Mouse (Mus musculus): ENCODE results near the gene Plekhb1. TPM values are rescaled to one million over a fixed set of nuclear protein-coding genes. Genes with fewer than 3 reads are reported as not detected.

Gene Plekhb1
- 4.3 and 4.9 TPM in 2 replicates for polyA plus RNA-seq (2015; fragmentation: Nextera tagmentation; extraction: Ambion mirVana)

DNA sequence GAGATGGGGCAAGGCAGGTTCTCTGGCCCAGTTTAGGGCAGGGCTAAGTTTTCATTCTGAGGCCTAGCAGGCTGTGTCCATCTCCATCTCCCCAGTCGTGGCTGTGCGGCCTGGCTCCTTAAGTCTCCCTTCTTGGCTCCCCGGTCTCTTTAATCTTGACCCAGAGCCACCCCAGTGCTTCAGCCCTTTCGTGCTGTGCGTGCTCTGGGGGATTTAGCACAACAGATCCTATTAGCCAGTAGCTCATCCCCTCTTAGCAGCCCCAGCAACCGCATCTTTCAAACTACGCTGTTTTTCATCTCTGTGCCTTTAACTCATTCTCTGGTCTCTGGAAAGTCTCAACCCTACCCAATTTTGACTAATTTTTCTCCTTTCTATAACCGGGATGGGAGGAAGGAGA lies at the start of gene Plekhb1:
Plekhb1 (minus strand) TSS at position 184 of the 400 bp plus-strand sequence.
- no peaks in the 10 kb centered on the region for H3K9me3 ChIP-seq (ENCODE audit: low read length)
- H3K27me3 ChIP-seq (ENCODE audit: insufficient read depth, low read length), result no peaks in the 10 kb centered on the region
- peak within 1 kb of the TSS; percentile 66; the same call in 1 of the 2 replicates for H3K27ac ChIP-seq (ENCODE audit: low read length)
- 80% methylated on average over 8 of the region's 8 CpGs for WGBS
- ATAC-seq (ENCODE audit: low FRiP score, low TSS enrichment), result no peak
- H3K9ac ChIP-seq (replicated peaks; ENCODE audit: low read length), result no peak within 1 kb of the TSS
- no peaks in the 10 kb centered on the region for H3K36me3 ChIP-seq (ENCODE audit: insufficient read depth, low read length)
- H3K4me3 ChIP-seq (ENCODE audit: low read length), result no peak within 1 kb of the TSS
- peaks cover 20% of the 10 kb centered on the region for H3K4me1 ChIP-seq (ENCODE audit: insufficient read depth, low read length)
- peak within 1 kb of the TSS; percentile 43 for H3K4me2 ChIP-seq (replicated peaks; ENCODE audit: low read depth, low read length)

DNA sequence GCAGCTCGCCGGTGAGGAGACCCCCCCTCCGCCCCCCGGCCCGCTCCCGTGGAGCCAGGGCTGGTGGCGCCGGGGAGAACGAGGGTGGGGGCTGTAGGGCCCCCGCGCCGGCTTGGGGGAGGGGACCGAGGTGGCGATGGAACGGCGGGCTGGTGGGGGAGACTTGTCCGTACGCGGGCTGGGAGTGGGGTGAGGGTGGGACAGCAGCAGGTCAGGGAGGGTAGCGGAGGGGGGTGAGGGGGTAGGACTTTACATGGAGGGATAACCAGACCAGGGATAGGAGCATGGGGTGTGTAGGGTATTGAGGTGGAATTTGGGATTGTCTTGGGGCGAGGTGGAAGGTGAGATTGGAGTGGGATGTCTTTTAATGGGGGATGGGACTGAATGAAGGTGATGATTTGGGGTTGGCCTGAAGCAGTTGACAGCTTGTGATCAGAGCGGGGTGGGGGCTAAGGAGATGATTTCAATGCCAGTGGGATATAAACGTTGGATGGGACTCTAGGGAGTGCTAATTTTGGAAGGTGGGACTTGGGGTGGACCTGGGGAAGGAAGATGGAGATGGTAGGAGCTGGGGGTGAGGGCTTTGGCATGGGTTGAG lies 44.8 kb upstream of the Plekhb1 start:
- ATAC-seq (ENCODE audit: low FRiP score, low TSS enrichment), result peak; percentile 40
- 0% methylated on average over 22 of the region's 23 CpGs for WGBS
- H3K27ac ChIP-seq (ENCODE audit: low read length), result peak overlapping the region; percentile 99

DNA sequence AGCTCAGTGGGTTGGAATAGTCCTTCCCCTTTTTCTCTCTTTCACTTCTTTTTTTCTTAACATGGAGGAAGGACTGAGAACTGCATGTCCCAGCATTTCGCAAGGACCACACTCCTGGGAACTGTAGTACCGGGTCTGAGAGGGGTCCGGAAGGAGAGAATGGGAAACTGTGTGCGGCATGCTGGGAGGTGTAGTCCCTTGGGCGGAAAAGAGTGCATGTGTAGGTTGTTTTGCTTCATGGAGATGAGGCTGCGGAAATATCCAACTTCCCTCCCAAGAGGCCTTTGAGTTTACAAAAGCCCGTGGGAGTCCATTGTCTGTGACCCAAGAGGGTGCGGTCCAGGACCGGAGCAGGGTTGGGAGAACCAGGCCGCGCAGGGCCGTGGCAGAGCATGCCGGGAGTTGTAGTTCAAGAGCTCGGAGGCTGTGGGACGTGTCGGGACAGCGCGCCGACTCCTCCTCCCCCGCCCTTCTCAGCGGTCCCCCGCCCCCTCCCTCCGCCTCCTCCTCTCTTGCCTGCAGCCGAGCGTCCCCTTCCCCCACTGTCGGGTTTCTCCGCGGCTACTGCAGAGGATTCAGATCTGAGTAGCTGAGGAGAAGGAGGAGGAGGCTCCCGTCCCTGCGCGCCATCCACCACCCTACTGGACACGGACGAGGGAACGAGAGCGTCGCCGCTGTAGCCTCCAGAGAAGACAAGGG lies 44.1 kb upstream of the Plekhb1 start, which contains the start of gene Fam168a:
Fam168a (plus strand) TSS at position 493 of the 699 bp plus-strand sequence.
- H3K27ac ChIP-seq (ENCODE audit: low read length), result peak within 1 kb of the TSS; percentile 99
- ATAC-seq (ENCODE audit: low FRiP score, low TSS enrichment), result peak; percentile 99
- H3K4me3 ChIP-seq (ENCODE audit: low read length), result peak within 1 kb of the TSS; percentile 98
- no peaks in the 10 kb centered on the region for H3K36me3 ChIP-seq (ENCODE audit: insufficient read depth, low read length)
- 0% methylated on average over 31 of the region's 37 CpGs for WGBS
- H3K9ac ChIP-seq (replicated peaks; ENCODE audit: low read length), result peak within 1 kb of the TSS; percentile 99
- peak within 1 kb of the TSS; percentile 85 for H3K4me2 ChIP-seq (replicated peaks; ENCODE audit: low read depth, low read length)
- peaks cover 15% of the 10 kb centered on the region for H3K4me1 ChIP-seq (ENCODE audit: insufficient read depth, low read length)
- H3K27me3 ChIP-seq (ENCODE audit: insufficient read depth, low read length), result no peaks in the 10 kb centered on the region
- no peaks in the 10 kb centered on the region for H3K9me3 ChIP-seq (ENCODE audit: low read length)

More for the DNA sequence above, 44.8 kb upstream of the Plekhb1 start:
- peak overlapping the region; percentile 98 for H3K4me3 ChIP-seq (ENCODE audit: low read length)
- H3K4me1 ChIP-seq (ENCODE audit: insufficient read depth, low read length), result peaks cover 15% of the 10 kb centered on the region
- H3K9me3 ChIP-seq (ENCODE audit: low read length), result no peaks in the 10 kb centered on the region
- H3K36me3 ChIP-seq (ENCODE audit: insufficient read depth, low read length), result no peaks in the 10 kb centered on the region
- H3K27me3 ChIP-seq (ENCODE audit: insufficient read depth, low read length), result no peaks in the 10 kb centered on the region
- peak overlapping the region; percentile 99 for H3K9ac ChIP-seq (replicated peaks; ENCODE audit: low read length)
- peak overlapping the region; percentile 85 for H3K4me2 ChIP-seq (replicated peaks; ENCODE audit: low read depth, low read length)

DNA sequence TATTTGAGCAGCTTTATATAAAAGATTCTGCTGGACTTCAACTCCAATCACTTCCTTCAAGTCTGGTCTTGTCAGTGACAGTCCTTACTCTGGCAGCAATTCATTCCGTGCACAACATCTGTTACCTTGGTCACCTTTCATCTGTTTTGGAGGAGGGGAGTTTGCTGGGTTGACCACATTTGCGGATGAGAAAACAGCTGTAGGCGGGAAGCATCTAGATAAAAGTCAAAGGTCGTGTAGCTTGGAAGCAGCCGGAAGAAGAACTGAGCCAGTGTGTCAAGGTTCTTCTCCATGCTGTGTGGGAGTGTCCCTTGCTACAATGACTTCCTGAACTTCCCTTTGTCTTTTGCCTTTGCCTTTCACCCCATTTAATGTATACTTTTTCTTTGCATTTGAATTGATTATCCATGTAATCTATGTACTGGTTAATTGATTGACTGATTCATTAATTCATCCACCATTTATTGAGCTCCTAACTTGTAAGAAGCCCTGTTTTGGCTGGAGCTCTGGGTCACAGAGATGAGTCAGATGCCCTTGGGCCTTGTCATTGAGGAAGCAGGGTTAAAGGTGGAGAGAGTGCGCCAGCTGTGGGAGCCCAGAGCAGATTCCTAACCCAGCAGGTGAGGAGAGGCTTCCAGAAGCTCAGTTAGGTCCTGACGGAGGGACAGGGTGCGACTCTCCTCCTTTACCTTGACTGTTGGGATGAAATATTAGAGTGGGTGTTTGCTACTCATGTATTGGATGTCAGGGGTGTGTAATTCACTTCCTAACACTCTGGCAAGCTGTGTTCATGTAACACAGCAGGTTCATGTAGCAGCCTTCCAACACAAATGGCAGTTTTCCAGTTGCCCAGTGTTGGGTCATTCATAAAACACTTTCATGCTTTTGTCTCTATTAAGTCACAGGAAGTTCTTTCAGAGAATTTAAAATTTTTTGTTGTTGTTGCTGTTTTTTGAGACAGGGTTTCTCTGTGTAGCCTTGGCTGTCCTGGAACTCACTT lies 37.9 kb upstream of the Plekhb1 start:
- Histone ChIP-seq H3K4me1 (ENCODE audit: insufficient read depth, low read length) (peaks cover 10% of the 10 kb centered on the region; the same call in 1 of the 2 replicates), H3K9ac (replicated peaks; ENCODE audit: low read length) (no peak overlapping the region), H3K27ac (ENCODE audit: low read length) (no peak overlapping the region), H3K9me3 (ENCODE audit: low read length) (no peaks in the 10 kb centered on the region), H3K4me3 (ENCODE audit: low read length) (no peak overlapping the region), H3K27me3 (ENCODE audit: insufficient read depth, low read length) (no peaks in the 10 kb centered on the region), H3K36me3 (ENCODE audit: insufficient read depth, low read length) (no peaks in the 10 kb centered on the region), H3K4me2 (replicated peaks; ENCODE audit: low read depth, low read length) (no peak overlapping the region)
- ATAC-seq (ENCODE audit: low FRiP score, low TSS enrichment), result 0 out of 2 replicates have a peak, but pooled peaks have one; percentile 46
- WGBS, result 29% methylated on average over 8 of the region's 8 CpGs

DNA sequence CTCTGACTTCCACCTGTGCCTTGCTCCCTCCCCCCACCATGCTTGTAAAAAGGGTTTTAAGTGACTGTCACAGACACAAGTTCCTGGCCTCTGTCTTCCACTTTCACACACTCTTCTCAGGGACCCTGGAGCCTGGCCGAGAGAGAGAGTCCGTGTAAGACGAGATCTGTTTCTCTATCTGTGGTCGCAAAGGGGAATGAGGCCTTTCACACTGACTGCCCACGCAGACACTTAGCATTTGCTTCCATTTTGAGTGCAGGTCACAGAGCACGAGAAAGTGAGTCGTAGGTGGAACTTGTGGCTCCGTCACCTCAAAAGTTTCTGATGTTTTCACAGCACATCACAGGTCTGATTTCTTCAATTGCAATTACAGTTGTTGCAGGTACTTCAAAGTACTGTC lies 31.0 kb upstream of the Plekhb1 start:
- H3K4me2 ChIP-seq (replicated peaks; ENCODE audit: low read depth, low read length), result no peak overlapping the region
- no peak for ATAC-seq (ENCODE audit: low FRiP score, low TSS enrichment)
- H3K4me3 ChIP-seq (ENCODE audit: low read length), result no peak overlapping the region
- H3K4me1 ChIP-seq (ENCODE audit: insufficient read depth, low read length), result no peaks in the 10 kb centered on the region
- H3K27ac ChIP-seq (ENCODE audit: low read length), result no peak overlapping the region
- 45% methylated on average over 8 of the region's 8 CpGs for WGBS
- H3K9ac ChIP-seq (replicated peaks; ENCODE audit: low read length), result no peak overlapping the region
- H3K9me3 ChIP-seq (ENCODE audit: low read length), result no peaks in the 10 kb centered on the region
- no peaks in the 10 kb centered on the region for H3K27me3 ChIP-seq (ENCODE audit: insufficient read depth, low read length)
- H3K36me3 ChIP-seq (ENCODE audit: insufficient read depth, low read length), result no peaks in the 10 kb centered on the region

DNA sequence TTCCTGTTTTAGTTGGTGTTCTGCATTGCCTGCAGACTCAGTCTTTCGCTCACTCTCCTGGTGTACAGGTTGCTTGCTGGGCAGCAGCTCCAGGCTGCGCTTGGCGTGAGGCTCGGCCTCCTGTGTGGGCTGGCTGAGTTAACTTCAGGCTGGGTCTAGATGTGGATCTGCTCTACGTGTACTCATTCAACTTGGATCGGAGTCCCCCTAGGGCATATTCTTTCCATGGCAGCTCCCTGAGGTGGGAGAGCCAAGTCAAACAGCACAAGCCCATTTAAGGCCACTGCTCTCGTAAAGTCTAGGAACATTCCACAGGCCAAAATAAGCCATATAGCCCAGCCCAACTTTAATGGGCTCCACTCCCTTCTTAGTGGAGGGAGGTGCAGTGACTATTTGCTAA lies 26.3 kb upstream of the Plekhb1 start:
- Histone ChIP-seq H3K4me3 (ENCODE audit: low read length) (no peak overlapping the region), H3K4me1 (ENCODE audit: insufficient read depth, low read length) (no peaks in the 10 kb centered on the region), H3K27ac (ENCODE audit: low read length) (no peak overlapping the region), H3K27me3 (ENCODE audit: insufficient read depth, low read length) (no peaks in the 10 kb centered on the region), H3K9me3 (ENCODE audit: low read length) (no peaks in the 10 kb centered on the region), H3K4me2 (replicated peaks; ENCODE audit: low read depth, low read length) (no peak overlapping the region), H3K9ac (replicated peaks; ENCODE audit: low read length) (no peak overlapping the region), H3K36me3 (ENCODE audit: insufficient read depth, low read length) (no peaks in the 10 kb centered on the region)
- no peak for ATAC-seq (ENCODE audit: low FRiP score, low TSS enrichment)
- WGBS, result 78% methylated on average over 7 of the region's 7 CpGs

DNA sequence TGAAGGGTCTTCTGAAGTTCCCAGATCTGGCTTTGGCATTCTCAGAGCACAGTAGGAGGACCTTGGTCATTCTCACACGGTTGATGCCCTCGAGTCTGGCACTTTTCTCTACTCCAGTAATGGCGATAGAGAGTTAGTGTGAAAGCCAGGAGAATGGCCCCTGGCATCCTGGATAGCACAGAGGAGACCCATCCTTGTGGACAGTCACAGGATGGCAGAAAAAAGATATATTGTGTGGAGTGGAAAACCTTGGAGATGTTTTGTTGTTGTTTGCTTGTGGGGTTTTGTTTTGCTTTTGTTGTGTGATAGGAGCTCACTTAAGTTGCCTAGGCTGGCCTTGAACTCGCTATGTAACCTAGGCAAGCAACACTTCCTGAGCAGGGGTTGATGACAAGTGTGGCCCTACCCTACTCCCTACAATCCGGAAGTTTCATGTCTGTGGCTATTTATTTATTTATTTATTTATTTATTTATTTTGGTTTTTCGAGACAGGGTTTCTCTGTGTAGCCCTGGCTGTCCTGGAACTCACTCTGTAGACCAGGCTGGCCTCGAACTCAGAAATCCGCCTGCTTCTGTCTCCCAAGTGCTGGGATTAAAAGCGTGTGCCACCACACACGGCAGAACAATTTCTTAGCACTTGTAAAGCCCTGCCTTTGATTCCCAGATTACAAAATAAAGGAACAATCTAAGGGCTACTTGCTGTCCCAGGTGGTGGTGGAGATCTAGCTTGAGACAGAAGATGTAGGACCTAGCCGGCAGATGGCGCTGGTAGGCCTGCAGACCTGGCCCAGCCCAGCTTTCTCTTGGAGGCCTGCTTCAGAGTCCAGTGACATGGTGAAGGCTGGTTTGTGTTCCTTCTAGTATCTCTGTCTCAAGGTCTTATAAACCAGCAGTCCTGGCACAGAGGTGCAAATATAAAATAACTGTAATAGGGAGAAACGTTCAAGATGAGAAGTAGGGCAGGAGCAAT lies 23.1 kb upstream of the Plekhb1 start:
- 45% methylated on average over 13 of the region's 13 CpGs for WGBS
- H3K9me3 ChIP-seq (ENCODE audit: low read length), result no peaks in the 10 kb centered on the region
- peak; percentile 80 for ATAC-seq (ENCODE audit: low FRiP score, low TSS enrichment)
- H3K27ac ChIP-seq (ENCODE audit: low read length), result no peak overlapping the region
- H3K27me3 ChIP-seq (ENCODE audit: insufficient read depth, low read length), result no peaks in the 10 kb centered on the region
- no peak overlapping the region for H3K4me3 ChIP-seq (ENCODE audit: low read length)
- no peaks in the 10 kb centered on the region for H3K36me3 ChIP-seq (ENCODE audit: insufficient read depth, low read length)
- no peak overlapping the region for H3K9ac ChIP-seq (replicated peaks; ENCODE audit: low read length)
- H3K4me2 ChIP-seq (replicated peaks; ENCODE audit: low read depth, low read length), result no peak overlapping the region
- H3K4me1 ChIP-seq (ENCODE audit: insufficient read depth, low read length), result no peaks in the 10 kb centered on the region

DNA sequence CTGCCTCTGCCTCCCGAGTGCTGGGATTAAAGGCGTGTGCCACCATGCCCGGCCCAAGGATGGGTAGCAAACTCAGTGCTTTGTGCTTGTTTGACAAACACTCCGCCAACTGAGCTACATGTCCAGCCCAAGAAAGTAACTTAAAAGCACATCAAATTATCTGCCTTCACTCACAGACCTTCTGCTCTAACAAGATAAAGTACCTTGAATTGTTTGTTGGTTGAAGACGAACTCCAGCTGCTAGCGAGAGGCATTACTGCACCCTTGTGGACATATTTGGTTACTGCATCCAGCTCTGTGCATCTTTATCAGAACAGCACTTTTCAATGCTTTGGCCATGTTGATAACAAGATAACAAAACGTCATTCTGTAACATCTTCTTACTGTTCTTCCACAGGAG lies 22.3 kb upstream of the Plekhb1 start:
- Histone ChIP-seq H3K4me2 (replicated peaks; ENCODE audit: low read depth, low read length) (no peak overlapping the region), H3K9ac (replicated peaks; ENCODE audit: low read length) (no peak overlapping the region), H3K27ac (ENCODE audit: low read length) (no peak overlapping the region), H3K4me3 (ENCODE audit: low read length) (no peak overlapping the region), H3K36me3 (ENCODE audit: insufficient read depth, low read length) (no peaks in the 10 kb centered on the region), H3K27me3 (ENCODE audit: insufficient read depth, low read length) (no peaks in the 10 kb centered on the region), H3K9me3 (ENCODE audit: low read length) (no peaks in the 10 kb centered on the region), H3K4me1 (ENCODE audit: insufficient read depth, low read length) (peaks cover under 1% of the 10 kb centered on the region; the same call in 1 of the 2 replicates)
- WGBS, result 57% methylated on average over 7 of the region's 7 CpGs
- ATAC-seq (ENCODE audit: low FRiP score, low TSS enrichment), result no peak

DNA sequence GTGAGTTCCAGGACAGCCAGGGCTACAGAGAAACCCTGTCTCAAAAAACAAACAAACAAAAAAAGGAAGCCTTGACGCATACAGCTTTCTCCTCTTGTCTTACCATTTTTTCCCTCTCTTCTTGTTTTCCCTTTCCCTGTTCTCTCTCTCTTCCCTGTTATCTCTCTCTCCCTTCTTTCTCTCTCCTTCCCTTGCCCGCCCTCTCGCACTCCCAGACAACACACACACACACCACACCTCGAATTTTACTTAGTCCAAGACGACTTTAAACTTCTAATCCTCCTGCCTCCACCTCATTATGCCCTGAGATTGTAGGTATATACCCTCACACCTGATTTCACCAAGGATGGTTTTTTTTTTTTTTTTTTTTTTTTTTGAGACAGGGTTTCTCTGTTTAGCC lies 21.9 kb upstream of the Plekhb1 start:
- H3K27ac ChIP-seq (ENCODE audit: low read length), result no peak overlapping the region
- peaks cover 4% of the 10 kb centered on the region; the same call in 1 of the 2 replicates for H3K4me1 ChIP-seq (ENCODE audit: insufficient read depth, low read length)
- ATAC-seq (ENCODE audit: low FRiP score, low TSS enrichment), result no peak
- H3K4me2 ChIP-seq (replicated peaks; ENCODE audit: low read depth, low read length), result no peak overlapping the region
- no peak overlapping the region for H3K9ac ChIP-seq (replicated peaks; ENCODE audit: low read length)
- 70% methylated on average over 5 of the region's 5 CpGs for WGBS
- H3K4me3 ChIP-seq (ENCODE audit: low read length), result no peak overlapping the region
- no peaks in the 10 kb centered on the region for H3K9me3 ChIP-seq (ENCODE audit: low read length)
- H3K27me3 ChIP-seq (ENCODE audit: insufficient read depth, low read length), result no peaks in the 10 kb centered on the region
- no peaks in the 10 kb centered on the region for H3K36me3 ChIP-seq (ENCODE audit: insufficient read depth, low read length)

Measured in kidney, embryonic 16.5 days (tissue).